Mouse (Mus musculus) heart, embryonic 12.5 days (tissue): Measurements from ENCODE around the gene Smg7. TPM values are rescaled to one million over a fixed set of nuclear protein-coding genes. Genes with fewer than 3 reads are reported as not detected.

Experiments
- ATAC-seq: fragments of 200-750 bp; cut with Nextera tagmentation; 2 replicates; pipeline ENCODE4 v1.8.0; 2017; ENCODE audit warnings: moderate TSS enrichment, moderate library complexity; ENCODE audit not compliant: insufficient number of reproducible peaks, low FRiP score
- H3K27ac ChIP-seq: fragments of 300-500 bp; sonication (generic); 2 replicates; pipeline ENCODE4 v1.5.1; 2016; ENCODE audit warnings: mild to moderate bottlenecking, moderate library complexity; ENCODE audit not compliant: poor library complexity, severe bottlenecking
- H3K27me3 ChIP-seq: fragments of 300-500 bp; sonication (generic); replicated peaks from 2 replicates; pipeline ENCODE4 v1.6.1; 2016; ENCODE audit warnings: mild to moderate bottlenecking, moderate library complexity
- H3K36me3 ChIP-seq: fragments of 300-500 bp; sonication (generic); 2 replicates; pipeline ENCODE4 v1.6.1; 2016; ENCODE audit warnings: mild to moderate bottlenecking, moderate library complexity
- H3K4me1 ChIP-seq: fragments of 300-500 bp; sonication (generic); replicated peaks from 2 replicates; pipeline ENCODE4 v1.6.1; 2016; ENCODE audit warnings: mild to moderate bottlenecking
- H3K4me2 ChIP-seq: fragments of 300-500 bp; sonication (generic); 2 replicates; pipeline ENCODE4 v1.6.1; 2016; ENCODE audit warnings: mild to moderate bottlenecking, moderate library complexity
- H3K4me3 ChIP-seq: fragments of 300-500 bp; sonication (generic); 2 replicates; pipeline ENCODE4 v1.5.1; 2016; ENCODE audit warnings: mild to moderate bottlenecking
- H3K9ac ChIP-seq: fragments of 300-500 bp; sonication (generic); 2 replicates; pipeline ENCODE4 v1.6.1; 2016; ENCODE audit warnings: mild to moderate bottlenecking, moderate library complexity
- H3K9me3 ChIP-seq: fragments of 300-500 bp; sonication (generic); replicated peaks from 2 replicates; pipeline ENCODE4 v1.6.1; 2016; ENCODE audit warnings: mild to moderate bottlenecking, moderate library complexity
- WGBS: fragments of 180-500 bp; shearing (Covaris S2); methylation state at CpG from one replicate; pipeline ENCODE4 v1.1.7; 2016; 5-methylcytosine and 5-hydroxymethylcytosine counted together
- polyA plus RNA-seq: library from polyadenylated mRNA; unstranded; fragments of >200 nt; fragmentation: Nextera tagmentation; extraction: Ambion mirVana; gene quantifications from 2 replicates; pipeline ENCODE4 v1.2.1, GENCODE M21; 2016

The Smg7 gene
- polyA plus RNA-seq, 1 experiment from 2014 or later = 32.3 TPM

- ATAC-seq = no peak
- Histone ChIP-seq H3K27me3 (no peaks in the 10 kb centered on the region), H3K4me1 (0 out of 2 replicates have a peak, but pooled peaks cover 3% of the 10 kb centered on the region), H3K36me3 (peaks cover 82% of the 10 kb centered on the region), H3K4me2 (no peak overlapping the region), H3K9me3 (no peaks in the 10 kb centered on the region), H3K4me3 (no peak overlapping the region), H3K9ac (no peak overlapping the region), H3K27ac (no peak overlapping the region)
- WGBS = 82% methylated on average over 3 of the region's 3 CpGs
Observed at GRCm38 (mm10) chr1:152840343-152840742, 62.1 kb downstream of the Smg7 start.

- H3K27ac ChIP-seq = no peak overlapping the region
- no peak overlapping the region for H3K4me2 ChIP-seq
- H3K9me3 ChIP-seq = no peaks in the 10 kb centered on the region
- no peaks in the 10 kb centered on the region for H3K4me1 ChIP-seq
- peaks cover 68% of the 10 kb centered on the region for H3K36me3 ChIP-seq
- no peak for ATAC-seq
- no peak overlapping the region for H3K9ac ChIP-seq
- H3K4me3 ChIP-seq = no peak overlapping the region
- WGBS = 86% methylated on average over 12 of the region's 12 CpGs
- H3K27me3 ChIP-seq = no peaks in the 10 kb centered on the region
Observed at GRCm38 (mm10) chr1:152838841-152839240, 63.6 kb downstream of the Smg7 start.

- no peak overlapping the region for H3K4me3 ChIP-seq
- peaks cover 61% of the 10 kb centered on the region for H3K36me3 ChIP-seq
- WGBS = 84% methylated on average over 11 of the region's 11 CpGs
- no peak overlapping the region for H3K27ac ChIP-seq
- H3K27me3 ChIP-seq = no peaks in the 10 kb centered on the region
- ATAC-seq = no peak
- H3K4me1 ChIP-seq = no peaks in the 10 kb centered on the region
- H3K4me2 ChIP-seq = no peak overlapping the region
- H3K9ac ChIP-seq = no peak overlapping the region
- H3K9me3 ChIP-seq = no peaks in the 10 kb centered on the region
Observed at GRCm38 (mm10) chr1:152838026-152838702, 64.3 kb downstream of the Smg7 start.

GRCm38 (mm10) chr1:152835061-152835460 lies 67.4 kb downstream of the Smg7 start:
- no peaks in the 10 kb centered on the region for H3K4me1 ChIP-seq
- no peaks in the 10 kb centered on the region for H3K9me3 ChIP-seq
- no peak overlapping the region for H3K4me2 ChIP-seq
- no peak for ATAC-seq
- no peak overlapping the region for H3K4me3 ChIP-seq
- no peaks in the 10 kb centered on the region for H3K27me3 ChIP-seq
- H3K9ac ChIP-seq = no peak overlapping the region
- H3K27ac ChIP-seq = no peak overlapping the region
- WGBS = 91% methylated on average over 3 of the region's 3 CpGs
- peaks cover 39% of the 10 kb centered on the region for H3K36me3 ChIP-seq

- no peaks in the 10 kb centered on the region for H3K4me1 ChIP-seq
- ATAC-seq = no peak
- WGBS = 84% methylated on average over 6 of the region's 6 CpGs
- no peak overlapping the region for H3K4me3 ChIP-seq
- H3K9ac ChIP-seq = no peak overlapping the region
- no peak overlapping the region for H3K27ac ChIP-seq
- H3K36me3 ChIP-seq = peaks cover 15% of the 10 kb centered on the region
- no peaks in the 10 kb centered on the region for H3K27me3 ChIP-seq
- H3K9me3 ChIP-seq = no peaks in the 10 kb centered on the region
- H3K4me2 ChIP-seq = no peak overlapping the region
Observed at GRCm38 (mm10) chr1:152832316-152832715, 70.1 kb downstream of the Smg7 start.

GRCm38 (mm10) chr1:152831619-152832018 lies 70.8 kb downstream of the Smg7 start:
- Histone ChIP-seq H3K4me3 (no peak overlapping the region), H3K27ac (no peak overlapping the region), H3K9ac (no peak overlapping the region), H3K36me3 (peaks cover 8% of the 10 kb centered on the region), H3K4me1 (no peaks in the 10 kb centered on the region), H3K4me2 (no peak overlapping the region), H3K9me3 (no peaks in the 10 kb centered on the region), H3K27me3 (no peaks in the 10 kb centered on the region)
- WGBS = 80% methylated on average over 5 of the region's 5 CpGs
- no peak for ATAC-seq

- Histone ChIP-seq H3K36me3 (peaks cover 2% of the 10 kb centered on the region), H3K4me3 (no peak overlapping the region), H3K4me2 (no peak overlapping the region), H3K9ac (no peak overlapping the region), H3K27me3 (no peaks in the 10 kb centered on the region), H3K9me3 (no peaks in the 10 kb centered on the region), H3K27ac (no peak overlapping the region), H3K4me1 (no peaks in the 10 kb centered on the region)
- 85% methylated on average over 8 of the region's 8 CpGs for WGBS
- ATAC-seq = no peak
Observed at GRCm38 (mm10) chr1:152831003-152831402, 71.4 kb downstream of the Smg7 start.

- Histone ChIP-seq H3K4me1 (no peaks in the 10 kb centered on the region), H3K9ac (no peak overlapping the region), H3K27me3 (no peaks in the 10 kb centered on the region), H3K9me3 (no peaks in the 10 kb centered on the region), H3K36me3 (no peaks in the 10 kb centered on the region), H3K4me3 (no peak overlapping the region), H3K4me2 (no peak overlapping the region), H3K27ac (no peak overlapping the region)
- ATAC-seq = no peak
- WGBS = 95% methylated on average over 9 of the region's 9 CpGs
Observed at GRCm38 (mm10) chr1:152830054-152830453, 72.4 kb downstream of the Smg7 start.

- Histone ChIP-seq H3K9ac (no peak overlapping the region), H3K4me3 (no peak overlapping the region), H3K27ac (no peak overlapping the region), H3K9me3 (no peaks in the 10 kb centered on the region), H3K27me3 (no peaks in the 10 kb centered on the region), H3K4me1 (no peaks in the 10 kb centered on the region), H3K4me2 (no peak overlapping the region), H3K36me3 (no peaks in the 10 kb centered on the region)
- ATAC-seq = no peak
- WGBS = 74% methylated on average over 10 of the region's 10 CpGs
Observed at GRCm38 (mm10) chr1:152828637-152829355, 73.7 kb downstream of the Smg7 start.

- Histone ChIP-seq H3K36me3 (no peaks in the 10 kb centered on the region), H3K27ac (no peak overlapping the region), H3K4me1 (no peaks in the 10 kb centered on the region), H3K9me3 (no peaks in the 10 kb centered on the region), H3K4me3 (no peak overlapping the region), H3K27me3 (no peaks in the 10 kb centered on the region), H3K9ac (no peak overlapping the region), H3K4me2 (no peak overlapping the region)
- 70% methylated on average over 5 of the region's 5 CpGs for WGBS
- ATAC-seq = no peak
Observed at GRCm38 (mm10) chr1:152828168-152828567, 74.3 kb downstream of the Smg7 start.

GRCm38 (mm10) chr1:152826446-152826845 lies 76.0 kb downstream of the Smg7 start:
- H3K4me1 ChIP-seq = no peaks in the 10 kb centered on the region
- H3K4me2 ChIP-seq = no peak overlapping the region
- peaks cover 3% of the 10 kb centered on the region; the same call in 1 of the 2 replicates for H3K9me3 ChIP-seq
- 79% methylated on average over 5 of the region's 5 CpGs for WGBS
- no peaks in the 10 kb centered on the region; the same call in 1 of the 2 replicates for H3K36me3 ChIP-seq
- H3K4me3 ChIP-seq = no peak overlapping the region
- H3K27me3 ChIP-seq = no peaks in the 10 kb centered on the region
- no peak overlapping the region for H3K9ac ChIP-seq
- no peak overlapping the region for H3K27ac ChIP-seq
- no peak for ATAC-seq
